Mouse (Mus musculus): ENCODE data around the gene Rnf207. TPM values are rescaled to one million over a fixed set of nuclear protein-coding genes. Genes with fewer than 3 reads are reported as not detected.

Gene Rnf207
- polyA plus RNA-seq, 1 experiment, result not detected

DNA sequence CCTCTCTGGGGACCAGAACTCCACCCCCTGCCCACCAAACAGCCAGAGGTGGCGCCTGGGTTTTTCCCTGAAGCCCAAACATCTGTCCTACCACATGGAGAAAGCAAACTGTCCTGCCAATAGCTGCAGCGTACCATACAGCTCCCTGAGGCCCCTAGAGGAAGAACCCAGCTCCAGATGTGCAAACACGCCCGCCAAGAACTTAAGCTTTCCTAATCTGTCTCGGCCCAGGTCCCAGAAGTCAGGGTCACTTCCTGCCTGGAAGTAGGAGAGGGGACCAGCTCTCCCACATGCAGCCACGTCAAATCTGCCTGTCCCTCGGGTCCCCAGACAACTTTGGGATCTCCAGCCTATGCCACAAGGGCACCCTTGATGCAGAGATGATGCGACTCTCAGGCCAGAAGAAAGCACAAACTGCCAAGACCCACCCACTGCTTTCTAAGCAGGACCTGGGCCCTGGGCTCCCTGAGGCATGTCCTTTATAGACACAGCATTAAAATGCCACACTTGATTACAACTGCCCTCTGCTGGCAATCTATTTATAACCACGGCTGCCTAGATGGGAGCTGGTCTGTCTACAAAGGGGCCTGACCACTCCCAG is 46.2 kb downstream of the Rnf207 start:
- no peak for TF ChIP-seq GATA1 (IDR thresholded peaks at IDR 0.05; ENCODE audit: low read length)

- TF ChIP-seq GATA1 (IDR thresholded peaks at IDR 0.05; ENCODE audit: low read length), result no peak
Observed at GRCm38 (mm10) chr4:152272006-152272405, 46.8 kb downstream of the Rnf207 start.

- TF ChIP-seq GATA1 (IDR thresholded peaks at IDR 0.05; ENCODE audit: low read length), result no peak
Observed at GRCm38 (mm10) chr4:152271334-152271733, 47.5 kb downstream of the Rnf207 start.

- no peak for TF ChIP-seq GATA1 (IDR thresholded peaks at IDR 0.05; ENCODE audit: low read length)
Observed at GRCm38 (mm10) chr4:152270599-152270998, 48.2 kb downstream of the Rnf207 start.

DNA sequence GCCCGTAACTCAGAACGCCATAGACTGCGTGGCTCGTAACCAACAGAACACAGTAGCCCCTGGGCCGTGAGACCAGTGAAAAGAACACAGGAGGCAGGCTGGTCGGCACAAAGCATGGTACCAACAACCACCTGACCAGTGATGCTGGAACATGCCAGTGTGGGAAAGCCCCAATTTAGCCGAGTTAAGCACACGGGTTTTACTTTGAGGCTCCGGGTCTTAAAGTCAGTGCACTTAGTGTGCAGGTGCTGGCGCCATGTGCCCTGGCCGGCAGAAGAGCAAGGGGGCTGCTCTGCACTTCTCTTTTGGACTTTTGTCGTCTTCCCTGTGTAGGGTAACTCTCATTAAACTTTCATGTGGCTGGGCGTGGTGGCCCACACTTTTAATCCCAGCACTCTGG is 48.8 kb downstream of the Rnf207 start:
- TF ChIP-seq GATA1 (IDR thresholded peaks at IDR 0.05; ENCODE audit: low read length), result no peak

DNA sequence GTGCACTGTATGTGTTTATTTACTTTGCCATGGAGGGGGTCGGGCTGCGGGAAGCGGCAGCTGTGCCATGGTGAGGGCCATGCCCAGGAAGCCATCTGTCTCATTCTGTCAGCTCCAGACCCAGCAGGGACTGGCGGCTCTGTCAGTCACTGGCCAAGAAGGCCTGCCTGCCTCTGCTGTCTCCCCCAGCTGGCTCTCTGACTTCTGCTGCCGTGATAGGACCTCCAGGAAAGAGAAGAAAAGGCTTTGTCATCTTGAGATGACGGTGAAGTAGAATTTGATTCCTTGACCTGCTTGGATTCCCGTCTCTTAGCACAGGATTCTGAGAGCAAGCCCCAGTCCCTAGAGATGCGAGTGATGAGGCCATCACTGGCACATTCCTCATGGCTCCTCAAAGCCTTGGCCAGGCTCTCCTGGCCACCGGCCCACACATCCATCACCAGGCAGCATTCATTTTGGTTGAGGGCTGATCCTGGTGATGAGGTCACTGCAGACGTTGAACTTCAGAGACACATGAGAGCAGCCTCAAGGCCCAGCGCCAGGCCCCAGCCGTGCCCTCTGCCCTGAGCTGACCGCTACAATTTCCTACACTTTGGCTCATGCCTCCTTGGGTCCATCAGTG is 50.9 kb downstream of the Rnf207 start:
- no peak for TF ChIP-seq GATA1 (IDR thresholded peaks at IDR 0.05; ENCODE audit: low read length)

DNA sequence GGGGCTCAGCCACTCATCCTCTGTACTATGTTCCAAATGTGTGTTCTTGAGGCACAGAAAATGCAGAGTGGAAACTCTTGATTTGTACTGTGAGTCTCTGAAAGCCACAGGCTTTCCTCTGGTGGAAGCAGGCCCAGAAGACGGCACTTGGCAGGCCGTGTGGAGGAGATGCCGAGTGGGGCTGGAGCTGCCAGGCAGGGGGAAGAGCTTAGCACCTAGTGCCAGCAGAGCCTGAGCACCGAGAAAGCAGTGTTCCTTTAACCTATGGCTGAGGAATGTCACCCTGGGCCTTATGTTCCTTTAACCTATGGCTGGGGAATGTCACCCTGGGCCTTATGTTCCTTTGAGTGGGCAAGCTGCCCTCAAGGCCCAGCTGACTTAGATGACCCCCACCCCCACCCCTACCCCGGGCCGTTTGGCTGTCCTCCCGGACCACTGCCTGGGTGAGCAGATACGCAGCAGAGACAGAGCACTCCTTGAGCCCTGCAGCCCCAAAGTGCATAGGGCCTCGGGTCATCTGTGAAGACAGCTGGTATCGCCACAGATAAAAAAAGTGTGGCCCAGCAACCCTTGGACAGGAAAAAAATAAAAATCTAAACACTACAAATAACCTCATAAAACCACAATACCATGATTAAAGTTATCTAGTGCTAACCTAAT is 52.4 kb downstream of the Rnf207 start:
- TF ChIP-seq GATA1 (IDR thresholded peaks at IDR 0.05; ENCODE audit: low read length), result no peak

DNA sequence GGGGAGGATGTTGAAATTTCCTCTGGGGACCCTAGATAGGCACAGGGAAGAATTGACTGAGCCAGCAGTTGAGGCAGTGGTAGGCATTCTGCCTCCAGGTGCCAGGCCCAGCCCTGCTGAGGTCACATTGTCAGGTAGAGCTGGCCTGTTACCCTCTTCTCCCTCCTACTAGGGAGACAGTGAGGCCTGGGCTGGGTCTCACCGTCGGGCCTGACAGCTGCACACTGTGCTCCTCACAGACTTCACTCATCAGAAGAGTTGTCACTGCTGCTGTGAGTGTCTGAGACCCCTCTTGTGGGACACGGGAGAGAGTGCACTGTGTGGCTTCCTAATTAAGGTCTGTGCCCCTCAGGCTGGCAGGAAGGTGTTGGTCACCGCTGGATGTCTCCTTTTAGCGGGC is 53.0 kb downstream of the Rnf207 start:
- no peak for TF ChIP-seq GATA1 (IDR thresholded peaks at IDR 0.05; ENCODE audit: low read length)

DNA sequence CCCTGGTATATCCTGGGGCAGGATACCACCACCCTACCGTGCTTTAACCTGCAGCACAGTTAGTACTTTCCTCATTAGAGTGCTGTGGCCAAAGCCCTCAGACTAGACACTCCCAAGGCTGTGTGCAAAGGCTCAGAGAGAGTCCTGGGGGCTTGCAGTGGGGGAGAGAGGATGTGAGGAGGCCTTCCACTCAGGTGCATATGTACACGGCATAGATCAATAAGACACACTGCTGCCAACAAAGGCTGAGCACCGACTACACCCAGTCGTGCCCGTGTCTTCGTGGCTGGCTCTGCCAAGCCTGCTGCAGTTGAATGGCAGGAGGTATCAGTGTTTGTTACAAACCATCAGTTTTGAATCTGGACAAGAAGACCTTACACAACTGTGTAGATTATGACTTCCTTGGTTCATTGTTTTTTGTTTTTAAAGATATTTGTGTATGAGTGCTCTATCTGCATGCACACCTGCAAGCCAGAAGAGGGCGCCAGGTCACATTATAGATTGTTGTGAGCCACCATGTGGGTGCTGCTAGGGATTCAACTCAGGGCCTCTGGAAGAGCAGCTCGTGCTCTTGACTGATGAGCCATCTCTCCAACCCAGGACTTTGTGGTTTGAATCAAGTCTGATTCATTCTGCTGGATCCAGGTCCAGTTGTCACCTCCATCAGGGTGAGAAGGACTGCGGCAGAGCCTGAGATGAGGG is 53.8 kb downstream of the Rnf207 start:
- no peak for TF ChIP-seq GATA1 (IDR thresholded peaks at IDR 0.05; ENCODE audit: low read length)

DNA sequence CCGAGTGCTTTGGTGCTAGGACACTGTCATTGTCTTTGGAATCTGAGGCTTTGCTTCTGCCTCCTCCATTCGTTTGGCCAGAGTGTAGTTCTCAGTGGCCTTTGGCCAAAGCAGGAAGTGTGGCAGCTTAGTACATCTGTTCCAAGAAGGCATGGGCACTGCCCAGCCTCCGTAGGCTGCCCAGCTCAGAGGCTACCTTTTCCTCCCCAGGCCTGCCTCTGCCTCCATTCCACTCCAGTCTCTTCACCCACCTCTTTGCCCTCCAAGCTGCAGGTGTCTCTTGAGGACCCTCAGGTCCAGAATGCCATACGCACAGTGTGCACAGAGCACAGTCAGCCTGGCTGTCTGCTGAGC is 54.6 kb downstream of the Rnf207 start:
- TF ChIP-seq GATA1 (IDR thresholded peaks at IDR 0.05; ENCODE audit: low read length), result no peak

- no peak for TF ChIP-seq GATA1 (IDR thresholded peaks at IDR 0.05; ENCODE audit: low read length)
Observed at GRCm38 (mm10) chr4:152263512-152264176, 55.1 kb downstream of the Rnf207 start.

GRCm38 (mm10) chr4:152263089-152263488 is 55.7 kb downstream of the Rnf207 start:
- TF ChIP-seq GATA1 (IDR thresholded peaks at IDR 0.05; ENCODE audit: low read length), result no peak

- no peak for TF ChIP-seq GATA1 (IDR thresholded peaks at IDR 0.05; ENCODE audit: low read length)
Observed at GRCm38 (mm10) chr4:152262187-152262586, 56.6 kb downstream of the Rnf207 start.

GRCm38 (mm10) chr4:152260451-152260850 is 58.3 kb downstream of the Rnf207 start:
- no peak for TF ChIP-seq GATA1 (IDR thresholded peaks at IDR 0.05; ENCODE audit: low read length)

- TF ChIP-seq GATA1 (IDR thresholded peaks at IDR 0.05; ENCODE audit: low read length), result no peak
Observed at GRCm38 (mm10) chr4:152257070-152257469, 61.7 kb downstream of the Rnf207 start.

Other genes starting within 250 kb of the Rnf207 start
- gene Plekhg5, start 246.5 kb downstream of the Rnf207 start, polyA plus RNA-seq (2012), result 24.4 and 28.5 TPM in 2 replicates
- gene Tnfrsf25, start 203.1 kb downstream of the Rnf207 start, polyA plus RNA-seq (2012), result 0.15 and 0.27 TPM in 2 replicates
- 72.2 and 97.9 TPM in 2 replicates for gene Espn, start 166.6 kb downstream of the Rnf207 start, polyA plus RNA-seq (2012)
- gene Hes2, start 160.1 kb downstream of the Rnf207 start, polyA plus RNA-seq (2012), result 0.14 and 0.15 TPM in 2 replicates
- gene Acot7, start 140.9 kb downstream of the Rnf207 start, polyA plus RNA-seq (2012), result 28.6 and 39.4 TPM in 2 replicates
- gene Gpr153, start 44.8 kb downstream of the Rnf207 start, polyA plus RNA-seq (2012), result 0.11 and 0.15 TPM in 2 replicates
- 0.05 and 0.06 TPM in 2 replicates for gene Hes3, start 27.3 kb downstream of the Rnf207 start, polyA plus RNA-seq (2012)
- gene Icmt, start 21.8 kb downstream of the Rnf207 start, polyA plus RNA-seq (2012), result 29.6 and 30.0 TPM in 2 replicates
- 40.4 and 67.9 TPM in 2 replicates for gene Rpl22, start 6.7 kb upstream of the Rnf207 start, polyA plus RNA-seq (2012)
- gene Chd5, start 19.7 kb upstream of the Rnf207 start, polyA plus RNA-seq (2012), result 0.04 TPM in 2 replicates
- gene Nphp4, start 157.7 kb upstream of the Rnf207 start, polyA plus RNA-seq (2012), result not detected in 2 replicates
- not detected in 2 replicates for gene Kcnab2, start 158.9 kb upstream of the Rnf207 start, polyA plus RNA-seq (2012)